Mouse (Mus musculus) ES-E14 (cell line): Measurements from ENCODE around the gene Pigz.

ENCODE experiments used
- CHD2 ChIP-seq: IDR thresholded peaks from 2 replicates; pipeline ENCODE4 v1.6.1; 2014; ENCODE audit warnings: mild to moderate bottlenecking, low read depth, low read length, inconsistent platforms
- HCFC1 ChIP-seq: IDR thresholded peaks from 2 replicates; pipeline ENCODE4 v1.6.1; 2012; ENCODE audit warnings: low read length, inconsistent platforms, borderline replicate concordance; ENCODE audit not compliant: insufficient read depth
- MAFK ChIP-seq: IDR thresholded peaks from 2 replicates; pipeline ENCODE4 v1.6.1; 2014; ENCODE audit warnings: mild to moderate bottlenecking, low read depth, low read length, inconsistent platforms; ENCODE audit not compliant: insufficient read depth
- ZC3H11A ChIP-seq: IDR thresholded peaks from 2 replicates; pipeline ENCODE4 v1.6.1; 2012; ENCODE audit warnings: low read depth, mild to moderate bottlenecking, inconsistent platforms, low read length, borderline replicate concordance
- ZNF384 ChIP-seq: IDR thresholded peaks from 2 replicates; pipeline ENCODE4 v1.6.1; 2012; ENCODE audit warnings: low read depth, low read length, inconsistent platforms

- no peak for TF ChIP-seq ZNF384
- TF ChIP-seq MAFK, result no peak
- TF ChIP-seq CHD2, result no peak
- no peak for TF ChIP-seq HCFC1
- TF ChIP-seq ZC3H11A, result no peak
Measured at GRCm38 (mm10) chr16:31993195-31993594, 59.5 kb downstream of the Pigz start.
